Comparison of ENCODE assay signal across 9 mouse cellular contexts in genomic region chr19:44299902-44300301, GRCm38 (mm10). TPM values are rescaled to one million over a fixed set of nuclear protein-coding genes. Genes with fewer than 3 reads are reported as not detected.
A peak's percentile ranks its signal among the peaks of the same experiment; 100 is the strongest.
DNase-seq lines count a peak whose midpoint lies in the region; ATAC-seq lines count a peak whose summit lies in the region.
"Had no signal": no experiment of that assay in that cellular context is flagged by ENCODE, and none has a peak within 500 bp of the region (broad histone marks: within the 10 kb centered on the region; RNA-seq: fewer than 3 reads in every experiment).

No protein-coding gene starts in this region.

- H3K9ac ChIP-seq in hindbrain, embryonic 16.5 days (ENCODE audit: low read depth, low read length) = no peak overlapping the region; the same call in 1 of the 2 replicates

- H3K27ac ChIP-seq in hindbrain, embryonic 16.5 days (ENCODE audit: low read depth, low read length) = no peak overlapping the region
- H3K27ac ChIP-seq in midbrain, embryonic 10.5 days (replicated peaks) = no peak overlapping the region
- H3K27ac ChIP-seq: macrophage had no signal

- no peaks in the 10 kb centered on the region for H3K27me3 ChIP-seq in hindbrain, embryonic 16.5 days (replicated peaks; ENCODE audit: control insufficient read depth, insufficient read depth, low read length)
- no peaks in the 10 kb centered on the region for H3K27me3 ChIP-seq in midbrain, embryonic 10.5 days (ENCODE audit: low read depth, poor library complexity, severe bottlenecking)

- peak overlapping the region; percentile 100 for H3K4me2 ChIP-seq in hindbrain, embryonic 16.5 days (ENCODE audit: low read length)

- ATAC-seq in hindbrain, embryonic 16.5 days = no peak

- peak overlapping the region; percentile 20 for H3K4me3 ChIP-seq in hindbrain, embryonic 16.5 days (ENCODE audit: low read length)
- H3K4me3 ChIP-seq in midbrain, embryonic 10.5 days = peak overlapping the region; percentile 23; the same call in 1 of the 2 replicates

- peaks cover 54% of the 10 kb centered on the region for H3K36me3 ChIP-seq in hindbrain, embryonic 16.5 days (ENCODE audit: control insufficient read depth, insufficient read depth, low read length)
- peaks cover 99% of the 10 kb centered on the region for H3K36me3 ChIP-seq in midbrain, embryonic 10.5 days

- no peaks in the 10 kb centered on the region for H3K9me3 ChIP-seq in hindbrain, embryonic 16.5 days (ENCODE audit: control insufficient read depth, low read length)
- H3K9me3 ChIP-seq in midbrain, embryonic 10.5 days (replicated peaks) = no peaks in the 10 kb centered on the region

- 80% methylated on average over 6 of the region's 6 CpGs for WGBS in hindbrain, embryonic 16.5 days
- WGBS in midbrain, embryonic 10.5 days = 90% methylated on average over 6 of the region's 6 CpGs

- DNase-seq in adrenal gland, adult 2 months = peak; percentile 41
- DNase-seq in adrenal gland, postnatal 4 days (ENCODE audit: low spot score in 2 of 2) = no peak
- peak; percentile 23 for DNase-seq in MN1 (ENCODE audit: low spot score)
- DNase-seq in midbrain, embryonic 10.5 days (ENCODE audit: low spot score) = no peak
- no peak for DNase-seq in cerebellum, postnatal 10 days
- DNase-seq in thymus, postnatal 25 days = no peak
- no peak for DNase-seq in embryo, embryonic 10.5 days (ENCODE audit: low spot score)

- peaks cover 66% of the 10 kb centered on the region for H3K4me1 ChIP-seq in hindbrain, embryonic 16.5 days (ENCODE audit: control insufficient read depth, insufficient read depth, low read depth, low read length)
- peaks cover 62% of the 10 kb centered on the region for H3K4me1 ChIP-seq in midbrain, embryonic 10.5 days

RNA-seq across cellular contexts. Expression of gene Scd2, which starts 6.4 kb away (rescaled TPM):
- 1,000 to 10,000 TPM in 1 of 2 experiments, 100 to 1,000 TPM in 1; 845 to 1,065 TPM for total RNA-seq in adrenal gland, adult 2 months (2021)
- 432 and 748 TPM in 2 replicates for polyA plus RNA-seq in adrenal gland, adult 2 months (2012; rRNA removed)
- 100 to 1,000 TPM; 412 to 445 TPM for total RNA-seq in adrenal gland, postnatal 4 days (2021)
- polyA plus RNA-seq in hindbrain, embryonic 16.5 days (2015; fragmentation: Nextera tagmentation; extraction: Ambion mirVana) = 290 and 322 TPM in 2 replicates
- polyA plus RNA-seq in midbrain, embryonic 10.5 days (2016; fragmentation: Nextera tagmentation; extraction: Ambion mirVana) = 326 and 382 TPM in 2 replicates

RNA-seq across cellular contexts. Expression of gene Scd4, which starts 33.0 kb away (rescaled TPM):
- 1 to 10 TPM; 5.4 to 9.3 TPM for total RNA-seq in adrenal gland, adult 2 months (2021)
- polyA plus RNA-seq in adrenal gland, adult 2 months (2012; rRNA removed) = 0.19 and 0.29 TPM in 2 replicates
- total RNA-seq in adrenal gland, postnatal 4 days (2021) = 1 to 10 TPM; 2.0 to 2.2 TPM
- polyA plus RNA-seq in hindbrain, embryonic 16.5 days (2015; fragmentation: Nextera tagmentation; extraction: Ambion mirVana) = 0.16 and 0.21 TPM in 2 replicates
- polyA plus RNA-seq in midbrain, embryonic 10.5 days (2016; fragmentation: Nextera tagmentation; extraction: Ambion mirVana) = 0.06 TPM in 1 of 2 replicates, not detected in the other

Comparison
In these comparisons a context has a peak if more than half of its experiments do, and no peak if none do; other contexts are left out.
1. DNase-seq: peak in adrenal gland, adult 2 months (single experiment) and MN1 (single experiment); none in adrenal gland, postnatal 4 days (0 of 2), midbrain, embryonic 10.5 days (single experiment), cerebellum, postnatal 10 days (0 of 2), thymus, postnatal 25 days (single experiment) and embryo, embryonic 10.5 days (single experiment).